ENCODE assay signal across 8 mouse cellular contexts in the genomic region with DNA sequence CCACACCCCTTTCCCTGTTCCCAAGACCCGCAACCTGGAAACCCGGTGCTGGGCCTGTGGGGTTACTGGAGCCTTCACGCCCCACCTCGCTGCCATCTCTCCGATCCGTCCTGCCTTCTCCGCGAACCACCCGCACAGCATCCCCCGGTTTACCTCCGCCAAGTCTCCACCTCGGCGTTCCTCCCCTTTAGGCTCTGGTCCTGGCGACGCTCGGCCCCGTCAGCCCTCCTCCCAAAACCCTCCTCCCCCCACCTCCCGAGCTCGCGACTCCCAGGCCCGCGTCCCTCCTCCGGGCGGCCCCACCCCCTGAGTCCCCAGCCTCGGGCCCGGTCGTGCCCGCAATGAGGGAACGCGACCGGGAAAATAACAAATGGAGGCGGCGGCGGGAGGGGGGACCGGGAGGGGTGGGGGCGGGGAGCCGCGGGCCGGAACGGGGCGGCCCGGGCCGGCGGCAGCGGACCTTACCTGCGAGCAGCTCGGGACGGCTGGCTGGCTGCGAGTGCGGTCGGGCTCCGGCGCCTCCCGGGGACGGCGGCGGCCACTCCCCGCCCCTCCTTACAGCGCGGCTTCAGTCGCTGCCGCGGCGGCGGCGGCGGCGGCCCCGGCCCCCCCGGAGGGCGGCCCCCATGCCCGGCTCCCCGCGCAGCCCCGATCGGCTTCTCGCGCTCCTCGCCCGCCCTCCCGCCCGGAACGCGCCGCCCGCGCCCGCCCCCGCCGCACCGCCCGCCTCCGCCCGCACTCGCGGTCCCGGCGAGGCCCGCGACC. TPM values are rescaled to one million over a fixed set of nuclear protein-coding genes. Genes with fewer than 3 reads are reported as not detected.
DNase-seq lines count a peak whose midpoint lies in the region; ATAC-seq lines count a peak whose summit lies in the region.

A gene (minus strand): TSS at position 191 of the 765 bp plus-strand sequence.
A gene (minus strand): TSS at position 694 of the 765 bp plus-strand sequence.

- WGBS in forebrain, embryonic 15.5 days = under 1% methylated on average over 55 of the region's 100 CpGs
- under 1% methylated on average over 71 of the region's 100 CpGs for WGBS in hindbrain, embryonic 10.5 days
- WGBS in limb, embryonic 12.5 days = 1% methylated on average over 72 of the region's 100 CpGs
- WGBS in midbrain, embryonic 11.5 days = under 1% methylated on average over 57 of the region's 100 CpGs

- H3K27me3 ChIP-seq in forebrain, embryonic 15.5 days = no peaks in the 10 kb centered on the region
- H3K27me3 ChIP-seq in hindbrain, embryonic 10.5 days (ENCODE audit: insufficient read depth, poor library complexity, severe bottlenecking) = peaks cover 5% of the 10 kb centered on the region; the same call in 1 of the 2 replicates
- H3K27me3 ChIP-seq in limb, embryonic 12.5 days = peaks cover 7% of the 10 kb centered on the region
- no peaks in the 10 kb centered on the region for H3K27me3 ChIP-seq in midbrain, embryonic 11.5 days (ENCODE audit: control insufficient read depth, insufficient read depth, low read length)

- H3K4me3 ChIP-seq in brown adipose tissue, adult 24 weeks (ENCODE audit: insufficient read depth, low read depth, low read length) = peak within 1 kb of the TSS; percentile 85
- H3K4me3 ChIP-seq in forebrain, embryonic 15.5 days = peak within 1 kb of the TSS; percentile 65
- H3K4me3 ChIP-seq in hindbrain, embryonic 10.5 days = peak within 1 kb of the TSS; percentile 87
- peak within 1 kb of the TSS; percentile 89 for H3K4me3 ChIP-seq in limb, embryonic 12.5 days (replicated peaks)
- H3K4me3 ChIP-seq in midbrain, embryonic 11.5 days (ENCODE audit: low read depth, low read length) = peak within 1 kb of the TSS; percentile 87

- peak within 1 kb of the TSS; percentile 88 for H3K9ac ChIP-seq in forebrain, embryonic 15.5 days (replicated peaks)
- H3K9ac ChIP-seq in limb, embryonic 12.5 days (replicated peaks) = peak within 1 kb of the TSS; percentile 96
- H3K9ac ChIP-seq in midbrain, embryonic 11.5 days (ENCODE audit: low read length) = peak within 1 kb of the TSS; percentile 85

- ATAC-seq in forebrain, embryonic 15.5 days (replicated peaks) = peak; percentile 51
- peak; percentile 67; the same call in 1 of the 2 replicates for ATAC-seq in limb, embryonic 12.5 days (ENCODE audit: insufficient number of reproducible peaks, insufficient read depth, low FRiP score, low TSS enrichment, low read depth)
- ATAC-seq in midbrain, embryonic 11.5 days (ENCODE audit: low FRiP score) = peak; percentile 68

- H3K36me3 ChIP-seq in forebrain, embryonic 15.5 days = no peaks in the 10 kb centered on the region
- H3K36me3 ChIP-seq in hindbrain, embryonic 10.5 days = peaks cover 20% of the 10 kb centered on the region; the same call in 1 of the 2 replicates
- peaks cover 9% of the 10 kb centered on the region; the same call in 1 of the 2 replicates for H3K36me3 ChIP-seq in limb, embryonic 12.5 days
- no peaks in the 10 kb centered on the region for H3K36me3 ChIP-seq in midbrain, embryonic 11.5 days (ENCODE audit: control insufficient read depth, insufficient read depth, low read length)

- peaks cover 13% of the 10 kb centered on the region for H3K4me1 ChIP-seq in brown adipose tissue, adult 24 weeks (ENCODE audit: control insufficient read depth, insufficient read depth, insufficient read length, low read length)
- H3K4me1 ChIP-seq in forebrain, embryonic 15.5 days = peaks cover 47% of the 10 kb centered on the region
- peaks cover 48% of the 10 kb centered on the region for H3K4me1 ChIP-seq in hindbrain, embryonic 10.5 days (replicated peaks)
- peaks cover 50% of the 10 kb centered on the region for H3K4me1 ChIP-seq in limb, embryonic 12.5 days (replicated peaks)
- peaks cover 34% of the 10 kb centered on the region for H3K4me1 ChIP-seq in midbrain, embryonic 11.5 days (ENCODE audit: control insufficient read depth, insufficient read depth, low read length)

- peak within 1 kb of the TSS; percentile 68 for H3K4me2 ChIP-seq in forebrain, embryonic 15.5 days (replicated peaks)
- H3K4me2 ChIP-seq in limb, embryonic 12.5 days = peak within 1 kb of the TSS; percentile 87
- H3K4me2 ChIP-seq in midbrain, embryonic 11.5 days = peak within 1 kb of the TSS; percentile 68

- H3K27ac ChIP-seq in brown adipose tissue, adult 24 weeks (replicated peaks; ENCODE audit: low read depth, low read length) = peak within 1 kb of the TSS; percentile 77
- peak within 1 kb of the TSS; percentile 96 for H3K27ac ChIP-seq in forebrain, embryonic 15.5 days (replicated peaks)
- peak within 1 kb of the TSS; percentile 98 for H3K27ac ChIP-seq in hindbrain, embryonic 10.5 days
- peak within 1 kb of the TSS; percentile 99 for H3K27ac ChIP-seq in limb, embryonic 12.5 days
- H3K27ac ChIP-seq in midbrain, embryonic 11.5 days (ENCODE audit: low read depth, low read length) = peak within 1 kb of the TSS; percentile 92

- DNase-seq in spleen, postnatal 10 days (ENCODE audit: low spot score in 2 of 2) = peak; percentile 38 to 46
- no peak for DNase-seq in spleen, adult 12 weeks (ENCODE audit: low spot score)
- DNase-seq in hindbrain, embryonic 10.5 days (ENCODE audit: low spot score) = peak; percentile 79
- DNase-seq in midbrain, embryonic 11.5 days (ENCODE audit: low spot score, missing footprints) = peak; percentile 94
- peak; percentile 63 for DNase-seq in thymus, postnatal 4 days

- no peaks in the 10 kb centered on the region for H3K9me3 ChIP-seq in forebrain, embryonic 15.5 days
- H3K9me3 ChIP-seq in hindbrain, embryonic 10.5 days = no peaks in the 10 kb centered on the region
- no peaks in the 10 kb centered on the region for H3K9me3 ChIP-seq in limb, embryonic 12.5 days
- H3K9me3 ChIP-seq in midbrain, embryonic 11.5 days (ENCODE audit: control insufficient read depth, low read length) = no peaks in the 10 kb centered on the region

RNA-seq across cellular contexts. Expression of the first gene that starts in this region (rescaled TPM):
- polyA plus RNA-seq in brown adipose tissue, adult 24 weeks (2012; ENCODE audit: insufficient read depth, insufficient read length, missing spikeins) = not detected in 2 replicates
- polyA plus RNA-seq in forebrain, embryonic 15.5 days (2015; fragmentation: Nextera tagmentation; extraction: Ambion mirVana) = not detected in 2 replicates
- polyA plus RNA-seq in hindbrain, embryonic 10.5 days (2016; fragmentation: Nextera tagmentation; extraction: Ambion mirVana) = not detected in 2 replicates
- not detected in 2 replicates for polyA plus RNA-seq in limb, embryonic 12.5 days (2016; fragmentation: Nextera tagmentation; extraction: Ambion mirVana)
- not detected in 2 replicates for polyA plus RNA-seq in midbrain, embryonic 11.5 days (2014; fragmentation: Nextera tagmentation; extraction: Ambion mirVana)

RNA-seq across cellular contexts. Expression of the second gene that starts in this region (rescaled TPM):
- 31.7 and 35.7 TPM in 2 replicates for polyA plus RNA-seq in brown adipose tissue, adult 24 weeks (2012; ENCODE audit: insufficient read depth, insufficient read length, missing spikeins)
- polyA plus RNA-seq in forebrain, embryonic 15.5 days (2015; fragmentation: Nextera tagmentation; extraction: Ambion mirVana) = 22.3 and 24.5 TPM in 2 replicates
- polyA plus RNA-seq in hindbrain, embryonic 10.5 days (2016; fragmentation: Nextera tagmentation; extraction: Ambion mirVana) = 11.2 and 13.0 TPM in 2 replicates
- polyA plus RNA-seq in limb, embryonic 12.5 days (2016; fragmentation: Nextera tagmentation; extraction: Ambion mirVana) = 17.1 and 17.4 TPM in 2 replicates
- 8.2 and 8.4 TPM in 2 replicates for polyA plus RNA-seq in midbrain, embryonic 11.5 days (2014; fragmentation: Nextera tagmentation; extraction: Ambion mirVana)
